Mouse (Mus musculus) CH12F3 (cell line): Measurements from ENCODE around the gene Sigirr.

Experiments
- in situ Hi-C: fragments of 300-500 bp; cut with MboI; formaldehyde crosslinking; loops from 2 replicates; pipeline ENCODE4 v1.14.3; 2020; ENCODE audit warnings: low sequenced_read_pairs

The Sigirr gene

DNA sequence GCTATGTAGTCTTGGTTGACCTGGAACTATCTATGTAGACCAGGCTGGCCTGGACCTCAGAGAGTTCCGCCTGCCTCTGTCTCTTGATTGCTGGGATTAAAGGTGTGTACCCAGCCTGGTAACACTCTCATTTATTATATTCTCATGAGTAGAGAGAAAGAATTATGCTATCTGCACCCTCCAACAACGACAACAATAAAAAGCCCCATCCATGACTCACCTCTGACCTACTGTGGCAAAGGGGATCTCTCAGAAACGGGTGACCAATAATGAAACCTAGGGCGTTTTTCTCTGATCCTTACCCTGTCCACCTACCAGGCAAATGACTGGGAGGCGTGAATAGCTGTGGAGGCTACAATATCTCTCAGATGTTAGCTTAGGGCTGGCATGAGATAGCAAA lies 3.2 kb downstream of the Sigirr start:
- in situ Hi-C loops = loop anchor here (5.0 to 25.0 kb wide), 2 partner anchors 75 to 265 kb away; partner anchors contain the start of gene Rnh1

DNA sequence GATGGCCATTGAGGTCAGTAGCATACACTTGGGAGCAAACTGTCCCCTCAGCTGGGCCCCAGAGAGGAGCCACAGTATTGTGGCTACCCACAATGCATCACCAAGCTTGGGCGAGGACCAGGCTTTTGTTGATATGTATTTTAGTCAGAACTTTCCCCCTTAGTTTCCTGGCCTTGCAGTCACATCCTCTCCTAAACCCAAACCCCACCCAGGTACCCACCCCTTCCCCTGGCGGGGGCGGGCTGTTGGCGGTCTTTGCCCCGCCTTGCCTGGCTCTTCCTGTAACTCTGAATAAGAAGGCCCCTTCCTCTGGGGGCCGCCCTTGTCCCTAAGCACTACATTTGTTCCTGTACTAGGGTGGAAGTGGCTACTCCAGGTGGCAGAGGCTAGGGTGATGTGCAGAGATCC lies 3.7 kb downstream of the Sigirr start:
- in situ Hi-C loops = loop anchor here (5.0 to 25.0 kb wide), 2 partner anchors 76 to 266 kb away; partner anchors contain the start of gene Rnh1

DNA sequence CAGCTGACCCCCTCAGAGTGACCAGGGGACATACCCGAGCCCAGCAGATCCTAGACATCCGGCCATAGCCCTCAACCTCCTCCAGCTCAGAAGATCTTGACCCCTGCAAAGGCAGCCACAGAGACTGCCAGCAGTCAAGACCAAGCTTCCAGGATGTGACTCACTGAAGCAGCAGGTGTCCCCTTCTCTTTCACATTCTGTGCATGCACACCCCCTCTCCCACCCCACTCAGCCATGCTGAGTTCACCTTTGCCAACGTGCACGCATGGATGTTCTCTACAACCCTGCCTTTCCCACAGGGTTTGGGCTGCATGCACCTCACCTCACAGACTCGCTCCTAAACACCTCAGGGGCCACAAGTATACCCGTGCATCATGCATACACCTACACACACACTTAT lies 4.4 kb downstream of the Sigirr start:
- in situ Hi-C loops = loop anchor here (5.0 to 25.0 kb wide), 2 partner anchors 76 to 266 kb away; partner anchors contain the start of gene Rnh1

DNA sequence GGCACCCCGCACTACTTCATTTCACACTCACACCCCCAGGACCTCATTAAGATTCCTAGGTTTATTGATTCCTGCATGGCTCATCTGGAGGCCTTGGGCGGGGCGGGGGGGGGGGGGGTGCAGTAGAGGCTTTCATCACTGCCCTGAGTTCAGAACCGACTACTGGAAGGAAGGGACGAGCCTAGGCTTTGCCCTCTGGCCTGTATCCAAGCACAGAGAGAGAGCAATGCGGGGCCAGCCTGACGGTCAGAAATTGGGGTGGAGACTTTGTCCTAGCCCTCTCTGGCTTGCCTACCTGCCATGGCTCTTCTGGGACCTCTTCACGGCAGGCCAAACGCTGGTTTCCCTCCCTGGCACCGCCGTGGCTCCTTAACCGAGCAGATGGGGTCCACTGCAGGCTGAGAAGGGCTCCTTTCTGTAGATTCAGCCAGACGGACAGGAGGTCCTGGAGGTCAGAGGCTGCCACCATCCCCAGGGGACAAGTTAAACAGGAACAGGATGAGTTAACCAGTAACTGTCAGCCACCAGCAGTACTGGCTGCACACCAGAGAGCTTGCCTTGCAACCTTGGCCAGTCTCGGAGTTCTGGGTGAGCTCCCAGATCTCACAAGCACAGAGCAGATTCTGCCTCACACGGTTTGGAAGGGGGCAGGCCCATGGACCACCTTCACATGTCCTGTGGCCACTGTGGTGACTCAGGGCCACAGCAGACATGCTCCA lies 5.7 kb downstream of the Sigirr start:
- in situ Hi-C loops = loop anchor here (5.0 to 25.0 kb wide), 2 partner anchors 78 to 268 kb away; partner anchors contain the start of gene Rnh1

DNA sequence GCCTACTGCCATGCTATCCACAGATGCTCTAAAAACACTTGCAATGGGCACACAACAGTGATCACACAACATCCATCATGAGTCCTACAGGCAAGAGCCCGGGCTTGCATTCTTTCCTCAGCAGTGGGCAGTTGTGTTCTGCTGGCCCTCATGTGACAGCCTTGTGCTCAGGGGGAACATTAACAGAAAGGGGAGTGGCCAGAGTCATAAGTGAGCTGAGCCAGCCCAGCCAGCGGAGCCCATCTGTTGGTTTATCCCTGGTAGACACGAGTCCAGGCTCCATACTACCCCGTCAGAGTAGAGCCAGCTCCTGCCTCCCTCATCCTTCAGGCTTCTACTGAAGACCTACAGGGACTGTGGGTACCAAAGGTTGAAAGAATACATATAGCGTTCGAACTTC lies 6.4 kb downstream of the Sigirr start:
- in situ Hi-C loops = loop anchor here (25.0 kb wide), 1 partner anchor 268 kb away; no protein-coding TSS in a partner anchor

DNA sequence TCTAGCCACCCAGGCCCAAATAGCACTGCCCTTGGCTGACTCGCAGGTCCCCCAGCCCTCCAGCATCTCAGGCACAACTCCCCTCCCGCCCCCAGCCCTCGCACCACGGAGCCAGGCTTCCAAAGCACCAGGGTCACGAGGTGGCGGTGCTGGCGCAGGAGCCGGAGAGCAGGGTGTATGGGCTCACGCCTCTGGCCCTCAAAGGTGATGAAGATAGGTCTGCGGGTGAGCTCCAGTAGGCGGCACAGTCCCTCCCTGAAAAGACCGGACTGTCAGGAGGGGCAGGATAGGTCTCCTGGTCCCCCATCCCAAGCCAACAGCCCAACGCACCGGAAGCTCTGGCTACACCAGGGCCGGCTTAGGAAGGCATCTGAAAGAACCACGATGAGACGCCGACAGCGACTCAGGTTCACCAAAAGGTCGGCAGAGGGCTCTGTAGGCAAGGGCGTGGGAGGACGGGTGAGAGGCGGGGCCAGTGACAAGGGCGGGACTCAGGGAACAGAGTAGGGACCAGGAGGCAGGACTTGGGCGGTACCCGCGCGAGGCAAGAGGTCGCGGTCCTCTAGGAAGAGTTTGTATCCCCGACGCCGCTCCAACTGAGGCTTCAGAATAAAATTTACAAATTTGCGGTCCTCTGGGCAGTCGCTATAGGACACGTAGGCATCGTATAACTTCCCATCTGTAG lies 8.2 kb downstream of the Sigirr start:
- in situ Hi-C loops = loop anchor here (25.0 kb wide), 1 partner anchor 270 kb away; no protein-coding TSS in a partner anchor

DNA sequence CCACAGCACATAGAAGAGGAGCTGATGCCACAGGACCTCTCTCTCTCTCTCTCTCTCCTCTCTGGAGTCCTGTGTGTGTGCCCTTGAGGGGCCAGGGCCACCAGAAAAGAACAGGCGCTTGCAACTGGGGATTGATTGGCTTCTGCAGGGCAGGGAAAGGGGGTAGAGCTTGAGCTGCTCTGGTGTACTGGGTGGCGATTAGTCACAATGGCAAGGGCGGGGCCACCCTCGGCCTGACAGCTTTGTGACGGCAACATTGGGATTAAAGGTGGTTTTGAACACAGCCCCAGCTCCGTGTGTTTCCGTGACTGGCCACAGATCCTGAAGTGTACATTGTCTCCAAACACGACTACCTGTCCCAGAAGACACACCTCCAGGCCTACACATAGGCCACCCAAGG lies 10.1 kb downstream of the Sigirr start:
- in situ Hi-C loops = loop anchor here (25.0 kb wide), 1 partner anchor 272 kb away; no protein-coding TSS in a partner anchor

DNA sequence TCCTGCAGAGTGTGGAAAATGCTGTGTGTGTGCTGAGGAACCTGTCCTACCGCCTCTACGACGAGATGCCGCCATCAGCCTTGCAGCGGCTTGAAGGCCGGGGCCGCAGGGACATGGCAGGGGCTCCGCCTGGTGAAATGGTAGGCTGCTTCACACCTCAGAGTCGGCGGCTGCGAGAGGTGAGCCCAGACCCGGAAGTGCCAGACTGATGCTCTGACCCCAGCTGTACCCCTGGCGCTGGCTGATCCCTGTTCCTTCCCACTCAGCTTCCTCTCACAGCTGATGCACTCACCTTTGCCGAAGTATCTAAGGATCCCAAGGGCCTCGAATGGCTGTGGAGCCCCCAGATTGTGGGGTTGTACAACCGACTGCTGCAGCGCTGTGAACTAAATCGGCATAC lies 11.9 kb downstream of the Sigirr start:
- in situ Hi-C loops = loop anchor here (25.0 kb wide), 1 partner anchor 274 kb away; no protein-coding TSS in a partner anchor

DNA sequence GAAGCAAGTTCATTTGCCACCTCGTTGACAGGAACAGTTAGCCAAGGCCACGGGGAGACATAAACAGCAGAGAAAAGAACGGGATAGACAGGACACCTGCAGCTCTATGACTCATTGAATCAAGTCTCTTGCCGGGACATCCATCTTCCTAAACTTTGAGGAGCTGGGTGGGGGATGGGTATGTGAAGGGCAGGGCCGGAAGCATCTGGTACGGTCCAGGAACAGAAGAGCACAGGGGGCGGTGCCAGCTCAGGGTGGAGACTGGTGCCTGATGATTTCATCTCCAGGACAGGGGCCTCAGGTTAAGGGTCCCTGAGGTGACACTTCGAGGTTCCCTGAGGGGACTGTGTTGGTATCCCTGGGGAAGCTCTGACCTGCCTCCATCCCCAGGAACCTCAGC lies 12.5 kb downstream of the Sigirr start:
- in situ Hi-C loops = loop anchor here (25.0 kb wide), 1 partner anchor 274 kb away; no protein-coding TSS in a partner anchor

DNA sequence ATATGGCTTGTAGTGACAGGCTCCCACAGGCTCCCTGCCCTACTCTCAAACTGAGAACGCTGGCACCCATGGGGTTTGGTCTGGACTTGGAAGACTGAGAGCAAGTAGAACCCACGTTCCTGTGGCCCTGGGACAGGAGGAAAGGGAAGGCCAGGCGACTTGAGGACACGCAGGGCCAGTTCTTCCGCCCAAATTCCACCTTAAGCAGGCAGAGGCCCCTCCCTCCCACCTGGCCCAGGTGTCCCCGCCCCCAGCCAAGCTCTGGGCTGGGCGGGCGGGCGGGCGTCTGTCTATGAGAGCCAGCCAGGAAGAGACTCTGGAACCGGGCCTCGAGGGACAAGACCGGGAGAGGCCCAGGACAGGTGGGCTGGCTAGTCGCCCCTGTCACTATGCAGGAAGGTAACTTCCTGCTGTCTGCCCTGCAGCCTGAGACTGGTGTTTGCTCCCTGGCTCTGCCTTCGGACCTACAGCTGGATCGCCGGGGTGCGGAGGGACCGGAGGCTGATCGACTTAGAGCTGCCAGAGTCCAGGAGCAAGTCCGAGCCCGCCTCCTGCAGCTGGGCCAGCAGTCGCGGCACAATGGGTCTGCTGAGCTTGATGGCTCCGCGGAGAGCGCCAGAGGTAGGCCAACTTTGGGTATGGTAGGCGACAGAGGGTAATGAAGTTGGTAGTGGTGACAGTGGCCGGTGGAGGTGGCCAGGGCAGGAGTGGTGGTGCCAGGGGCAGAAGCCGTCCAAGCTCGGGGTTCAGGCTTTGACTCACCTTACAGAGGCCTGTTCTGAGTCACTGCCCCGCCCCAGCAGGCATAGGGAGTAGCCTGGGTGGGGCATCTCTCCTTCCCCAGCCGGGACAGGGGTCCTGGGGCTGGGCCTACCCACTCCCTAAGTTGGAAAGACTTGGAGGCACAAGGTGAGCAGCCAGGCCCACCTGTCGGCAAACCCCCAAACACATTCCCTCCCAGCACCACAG lies 20.6 kb downstream of the Sigirr start:
- in situ Hi-C loops = loop anchor here (25.0 kb wide), 1 partner anchor 283 kb away; no protein-coding TSS in a partner anchor

DNA sequence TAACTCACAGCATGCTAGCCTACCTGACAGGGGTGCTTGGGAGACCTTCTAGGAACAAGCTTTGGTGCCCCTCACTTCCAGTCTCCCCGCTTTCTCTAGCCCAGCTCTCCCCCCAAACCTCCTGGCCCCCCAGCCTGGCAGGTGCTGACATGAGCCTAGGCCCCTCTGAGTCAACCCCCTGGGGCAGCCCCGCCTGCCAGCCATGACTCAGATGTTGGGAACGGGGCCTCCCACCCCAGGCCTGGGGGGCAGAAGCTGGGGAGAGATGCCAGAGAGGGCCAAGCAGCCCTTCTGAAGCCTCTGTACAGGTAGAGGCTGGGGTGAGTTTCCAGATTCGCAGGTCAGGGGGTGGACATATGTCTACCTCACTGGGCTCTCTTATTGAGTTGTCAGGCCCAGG lies 21.5 kb downstream of the Sigirr start:
- in situ Hi-C loops = loop anchor here (25.0 kb wide), 1 partner anchor 283 kb away; no protein-coding TSS in a partner anchor

DNA sequence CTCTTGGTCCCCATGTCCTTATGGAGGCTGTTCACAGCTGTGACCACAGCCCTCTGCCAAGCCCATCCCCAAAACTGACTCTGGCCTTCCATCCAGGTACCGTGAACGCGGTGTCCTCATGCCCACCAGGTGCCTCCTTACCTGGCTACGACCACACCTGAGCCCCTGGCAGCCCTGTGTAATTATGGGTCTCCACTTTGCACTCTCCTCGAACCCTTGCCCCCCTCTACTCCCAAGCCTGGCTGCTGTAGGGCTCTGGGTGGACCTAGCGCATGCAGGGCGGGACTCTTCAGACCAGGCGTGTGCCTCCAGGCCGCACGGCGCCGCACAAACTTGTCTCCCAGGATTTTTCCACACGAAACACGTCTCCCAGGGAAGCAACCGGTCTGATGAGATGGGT lies 22.5 kb downstream of the Sigirr start, which contains the start of gene Pkp3:
Gene Pkp3 (plus strand): TSS at position 378 of the 400 bp plus-strand sequence.
- in situ Hi-C loops = loop anchor here (25.0 kb wide), 1 partner anchor 284 kb away; no protein-coding TSS in a partner anchor

DNA sequence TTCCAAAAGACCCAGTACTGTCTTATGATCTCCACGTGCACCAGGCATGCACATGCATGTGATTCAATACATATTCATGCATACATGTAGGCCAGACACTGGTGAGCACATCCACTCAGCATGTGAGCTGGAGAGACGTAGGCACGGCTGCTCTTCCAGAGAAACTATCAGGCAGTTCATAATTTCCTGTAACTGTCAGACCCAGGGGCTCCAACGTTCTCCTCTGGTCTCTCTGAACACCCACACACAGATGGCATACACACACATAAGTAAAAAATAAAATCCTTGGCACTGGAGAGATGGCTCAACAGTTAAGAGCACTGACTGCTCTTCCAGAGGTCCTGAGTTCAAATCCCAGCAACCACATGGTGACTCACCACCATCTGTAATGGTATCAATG lies 26.6 kb downstream of the Sigirr start:
- in situ Hi-C loops = no loop called here

DNA sequence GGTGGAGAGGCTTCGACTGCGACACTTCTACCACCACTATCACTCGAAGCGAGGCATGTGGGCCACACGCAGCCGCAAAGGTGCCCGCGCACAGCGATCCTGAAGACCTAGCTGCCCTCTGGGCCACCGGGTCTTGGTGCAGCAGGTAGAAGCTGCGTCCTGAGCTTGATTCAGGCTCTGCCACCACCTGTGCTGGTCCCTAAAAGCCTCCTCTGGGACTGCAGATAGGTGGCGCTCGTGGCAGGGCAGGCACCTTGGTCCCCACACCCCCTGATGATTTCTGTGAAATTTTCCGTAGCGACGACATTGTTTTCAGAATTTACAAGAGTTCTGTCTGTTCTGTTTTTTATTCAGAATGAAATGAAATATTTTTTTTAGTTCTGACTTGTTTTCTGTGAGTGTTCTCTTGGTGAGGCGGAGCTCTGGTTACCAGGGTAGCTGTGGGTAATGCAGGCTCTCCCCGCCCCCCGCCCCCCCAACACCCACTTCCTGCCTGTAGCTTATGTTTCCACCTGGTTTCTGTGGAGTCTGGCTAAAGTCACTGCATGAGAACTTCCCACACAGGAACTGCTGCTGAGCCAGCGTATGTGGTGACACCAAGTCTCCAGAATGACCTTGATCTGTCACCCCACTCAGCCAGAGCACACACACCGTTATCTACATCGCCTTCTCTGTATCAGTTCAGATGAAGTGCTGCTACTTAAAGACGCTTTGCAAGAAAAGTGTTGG lies 28.2 kb downstream of the Sigirr start:
- in situ Hi-C loops = no loop called here

DNA sequence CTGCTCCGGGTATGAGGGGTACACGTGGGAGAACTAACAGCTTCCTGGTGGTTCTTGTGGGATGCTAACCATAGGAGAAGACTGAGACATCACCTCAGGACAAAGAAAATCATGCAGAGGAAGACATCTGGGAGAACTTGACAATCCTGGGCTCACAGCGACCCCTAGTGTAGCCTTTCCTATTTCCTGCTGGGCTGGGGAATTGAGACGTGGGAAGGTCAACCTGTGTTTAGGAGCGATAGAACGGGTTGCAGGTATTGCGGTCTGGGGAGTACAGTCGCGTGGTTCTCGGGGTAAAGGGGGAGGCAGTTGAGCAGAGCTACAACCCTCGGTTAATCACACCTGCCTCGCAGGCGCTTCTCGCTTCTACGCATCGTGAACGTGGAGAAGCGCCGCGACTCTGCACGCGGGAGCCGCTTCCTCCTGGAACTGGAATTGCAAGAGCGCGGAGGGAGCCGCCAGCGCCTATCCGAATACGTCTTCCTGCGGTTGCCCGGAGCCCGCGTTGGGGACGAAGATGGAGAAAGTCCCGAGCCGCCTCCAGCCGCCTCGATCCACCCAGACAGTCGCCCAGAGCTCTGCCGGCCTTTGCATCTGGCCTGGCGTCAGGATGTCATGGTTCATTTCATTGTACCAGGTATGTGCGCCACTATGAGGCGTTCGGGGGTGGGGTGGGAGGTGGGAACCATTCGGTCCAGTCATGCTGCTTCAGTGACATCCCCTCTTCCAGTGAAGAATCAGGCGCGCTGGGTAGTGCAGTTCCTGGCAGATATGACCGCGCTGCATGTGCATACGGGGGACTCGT lies 30.1 kb downstream of the Sigirr start:
- in situ Hi-C loops = no loop called here

DNA sequence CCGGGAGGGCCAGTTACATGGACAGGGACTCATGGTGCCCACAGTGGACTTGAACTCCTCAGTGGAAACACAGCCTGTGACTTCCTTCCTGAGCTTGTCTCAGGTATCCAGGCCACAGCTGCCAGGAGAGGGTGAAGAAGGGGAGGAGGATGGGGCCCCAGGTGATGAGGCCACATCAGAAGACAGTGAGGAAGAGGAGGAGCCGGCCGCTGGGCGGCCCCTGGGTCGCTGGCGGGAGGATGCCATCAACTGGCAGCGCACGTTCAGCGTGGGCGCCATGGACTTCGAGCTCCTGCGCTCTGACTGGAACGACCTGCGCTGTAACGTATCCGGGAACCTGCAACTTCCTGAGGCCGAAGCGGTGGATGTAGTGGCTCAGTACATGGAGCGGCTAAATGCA lies 32.0 kb downstream of the Sigirr start:
- in situ Hi-C loops = no loop called here

DNA sequence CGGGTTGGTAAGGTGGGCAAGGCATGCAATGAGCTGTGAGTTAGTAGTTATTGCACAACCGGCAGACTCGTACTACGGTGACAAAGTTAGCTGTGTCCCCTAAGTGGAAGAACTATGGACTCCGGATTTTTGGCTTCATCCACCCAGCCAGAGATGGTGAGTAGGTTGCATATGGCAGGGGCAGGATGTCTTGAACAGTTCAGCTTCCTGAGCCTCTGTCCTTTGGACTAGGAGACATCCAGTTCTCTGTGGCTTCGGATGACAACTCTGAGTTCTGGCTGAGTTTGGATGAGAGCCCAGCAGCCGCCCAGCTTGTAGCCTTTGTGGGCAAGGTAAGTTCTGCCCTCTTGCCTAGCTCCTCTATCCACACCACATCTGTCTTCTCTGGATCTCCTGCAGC lies 35.8 kb downstream of the Sigirr start:
- in situ Hi-C loops = no loop called here

DNA sequence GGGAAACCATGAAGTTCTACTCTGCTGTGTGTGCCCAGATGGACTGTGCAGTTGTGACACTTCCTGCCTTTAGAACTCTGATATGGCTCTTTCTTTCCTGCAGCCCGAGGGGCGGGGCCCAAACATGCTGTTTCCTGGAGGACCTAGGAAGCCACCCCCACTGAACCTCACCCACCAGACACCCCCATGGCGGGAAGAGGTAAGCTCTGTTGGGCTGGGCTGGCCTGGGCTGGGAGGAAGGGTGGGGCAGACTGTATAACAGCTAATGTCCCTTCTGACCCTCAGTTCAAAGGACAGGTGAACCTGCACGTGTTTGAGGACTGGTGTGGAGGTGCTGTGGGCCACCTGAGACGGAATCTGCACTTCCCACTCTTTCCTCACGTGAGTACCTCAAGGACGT lies 36.2 kb downstream of the Sigirr start:
- in situ Hi-C loops = no loop called here

DNA sequence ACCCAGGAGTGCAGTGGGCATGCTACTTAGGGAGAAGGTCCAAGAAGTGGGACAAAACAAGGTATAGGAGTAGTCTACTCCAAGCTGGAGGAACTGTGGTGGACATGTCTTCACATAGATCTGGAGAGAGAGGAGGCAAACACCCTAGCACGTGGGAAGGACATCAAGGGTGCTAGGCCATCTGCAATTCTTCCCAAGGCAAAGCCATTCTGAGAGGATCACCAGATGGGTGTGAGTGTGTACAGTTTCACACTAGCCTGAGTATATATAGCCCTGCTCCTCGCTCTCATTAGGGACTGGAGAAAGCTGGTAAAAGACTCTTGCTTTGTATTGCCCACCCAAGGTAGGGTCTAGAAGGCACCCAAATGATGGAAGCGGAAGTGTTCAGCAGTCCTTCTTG lies 37.0 kb downstream of the Sigirr start:
- in situ Hi-C loops = no loop called here
